Mouse (Mus musculus) ES-Bruce4 (cell line): ENCODE data around the gene Crybb2.

Experiments
- CTCF ChIP-seq: IDR thresholded peaks from one replicate; pipeline ENCODE4 v1.8.1; 2011; ENCODE audit warnings: low read depth, low read length
- EP300 ChIP-seq: IDR thresholded peaks from 2 replicates; pipeline ENCODE4 v1.6.1; 2011; ENCODE audit warnings: low read depth, low read length; ENCODE audit not compliant: insufficient read depth
- POLR2A ChIP-seq: IDR thresholded peaks from one replicate; pipeline ENCODE4 v1.8.1; 2011; ENCODE audit warnings: low read length; ENCODE audit not compliant: insufficient read depth

GRCm38 (mm10) chr5:113108165-113108764 is 38.3 kb upstream of the Crybb2 start:
- TF ChIP-seq POLR2A = no peak
- no peak for TF ChIP-seq CTCF
- TF ChIP-seq EP300 = no peak
